Mouse (Mus musculus): Measurements from ENCODE around the gene Fut7. TPM values are rescaled to one million over a fixed set of nuclear protein-coding genes. Genes with fewer than 3 reads are reported as not detected.

Gene Fut7
- total RNA-seq, 2 experiments from 2014 or later = 12.5 to 24.2 TPM

DNA sequence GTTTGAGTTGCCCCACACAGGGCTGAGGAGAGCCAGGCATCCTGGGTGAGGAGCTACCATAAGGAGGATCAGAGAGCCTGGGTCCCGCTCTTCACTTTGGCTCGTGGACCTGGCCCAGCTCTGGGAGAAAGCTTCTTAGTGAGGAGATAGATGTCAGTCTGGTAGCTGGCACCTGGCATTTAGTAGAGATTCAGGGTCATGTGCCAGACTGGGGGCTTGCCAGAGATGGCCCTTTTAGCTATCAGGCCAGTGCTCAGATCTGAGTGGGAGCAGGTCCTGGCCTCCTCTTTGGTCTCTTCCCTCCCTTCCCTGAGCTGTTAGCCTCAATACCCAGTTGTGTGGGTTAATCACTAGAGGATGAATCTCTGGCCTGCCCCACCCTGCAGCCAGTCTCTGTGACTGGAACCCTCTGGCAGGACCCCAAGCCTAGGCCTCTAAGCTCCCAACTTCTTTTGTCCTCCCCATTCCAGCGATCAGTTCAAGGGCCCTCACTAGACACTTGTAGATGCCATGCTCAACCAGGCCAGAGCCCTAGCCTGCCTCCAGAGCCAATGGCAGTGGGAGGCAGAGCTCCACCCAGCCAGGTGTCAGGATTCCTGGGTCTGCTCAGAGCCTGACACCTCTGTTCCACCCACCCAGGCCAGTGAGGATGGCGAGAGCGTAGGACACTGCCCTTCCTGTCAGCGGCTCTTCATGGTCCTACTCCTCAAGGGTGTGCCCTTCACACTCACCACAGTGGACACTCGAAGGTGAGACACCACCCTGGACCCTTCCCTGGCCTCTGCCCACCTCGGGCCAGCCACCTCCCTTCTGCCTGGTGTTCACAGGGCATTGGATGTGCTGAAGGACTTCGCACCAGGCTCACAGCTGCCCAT lies 34.2 kb downstream of the Fut7 start:
- no peak for ATAC-seq (replicated peaks; ENCODE audit: poor library complexity)

GRCm38 (mm10) chr2:25458911-25459310 lies 35.8 kb downstream of the Fut7 start:
- peak; percentile 32; the same call in 1 of the 2 replicates for ATAC-seq (replicated peaks; ENCODE audit: poor library complexity)

- no peak for ATAC-seq (replicated peaks; ENCODE audit: poor library complexity)
Measured at GRCm38 (mm10) chr2:25460135-25460534, 37.1 kb downstream of the Fut7 start.

GRCm38 (mm10) chr2:25460551-25461309 lies 37.7 kb downstream of the Fut7 start, which contains the start of gene Paxx:
Paxx (minus strand) TSS chr2:25461094.
- peak; percentile 83 for ATAC-seq (replicated peaks; ENCODE audit: poor library complexity)

GRCm38 (mm10) chr2:25461407-25461806 lies 38.3 kb downstream of the Fut7 start:
- no peak for ATAC-seq (replicated peaks; ENCODE audit: poor library complexity)

- no peak for ATAC-seq (replicated peaks; ENCODE audit: poor library complexity)
Measured at GRCm38 (mm10) chr2:25463630-25464029, 40.6 kb downstream of the Fut7 start.

- ATAC-seq (replicated peaks; ENCODE audit: poor library complexity) = no peak
Measured at GRCm38 (mm10) chr2:25465256-25465655, 42.2 kb downstream of the Fut7 start.

DNA sequence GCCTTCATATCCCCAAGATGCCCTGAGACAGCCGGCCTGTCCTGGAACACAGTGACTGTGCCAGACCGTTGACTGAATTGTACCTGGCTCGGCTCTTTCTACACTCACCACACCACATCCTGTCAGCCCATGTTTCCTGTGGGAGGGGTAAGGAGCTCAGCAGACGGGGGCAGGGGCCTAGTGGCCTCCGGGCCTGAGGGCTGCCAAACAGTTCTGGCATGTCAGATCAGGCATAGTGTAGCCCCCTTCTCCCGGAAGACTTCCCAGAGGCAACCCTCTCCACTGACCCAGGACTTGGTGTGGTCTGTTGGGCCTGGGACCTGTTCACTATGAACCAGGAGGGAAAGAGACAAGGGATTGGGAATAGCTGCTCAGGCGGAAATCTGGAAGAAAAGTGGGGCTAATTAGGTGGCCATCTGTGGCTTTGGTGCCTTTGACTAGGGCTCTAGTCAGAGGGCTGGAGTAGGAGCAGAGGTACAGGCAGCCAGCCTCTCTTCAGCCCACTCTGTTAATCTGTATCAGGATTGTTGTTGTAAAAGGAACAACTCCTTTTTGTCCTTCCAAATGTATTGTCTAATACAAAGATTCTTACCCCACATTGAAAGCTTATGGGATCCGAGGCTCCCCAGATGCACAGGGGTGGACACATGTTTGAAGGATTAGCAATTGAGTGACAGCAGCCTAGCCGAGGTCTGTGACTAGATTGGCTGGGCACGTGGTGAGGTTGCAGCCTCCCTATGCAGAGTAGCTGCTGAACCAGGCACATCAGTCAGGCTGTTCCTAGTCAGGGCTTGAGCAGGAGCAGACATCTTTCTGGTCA lies 43.0 kb downstream of the Fut7 start:
- ATAC-seq (replicated peaks; ENCODE audit: poor library complexity) = peak; percentile 72

DNA sequence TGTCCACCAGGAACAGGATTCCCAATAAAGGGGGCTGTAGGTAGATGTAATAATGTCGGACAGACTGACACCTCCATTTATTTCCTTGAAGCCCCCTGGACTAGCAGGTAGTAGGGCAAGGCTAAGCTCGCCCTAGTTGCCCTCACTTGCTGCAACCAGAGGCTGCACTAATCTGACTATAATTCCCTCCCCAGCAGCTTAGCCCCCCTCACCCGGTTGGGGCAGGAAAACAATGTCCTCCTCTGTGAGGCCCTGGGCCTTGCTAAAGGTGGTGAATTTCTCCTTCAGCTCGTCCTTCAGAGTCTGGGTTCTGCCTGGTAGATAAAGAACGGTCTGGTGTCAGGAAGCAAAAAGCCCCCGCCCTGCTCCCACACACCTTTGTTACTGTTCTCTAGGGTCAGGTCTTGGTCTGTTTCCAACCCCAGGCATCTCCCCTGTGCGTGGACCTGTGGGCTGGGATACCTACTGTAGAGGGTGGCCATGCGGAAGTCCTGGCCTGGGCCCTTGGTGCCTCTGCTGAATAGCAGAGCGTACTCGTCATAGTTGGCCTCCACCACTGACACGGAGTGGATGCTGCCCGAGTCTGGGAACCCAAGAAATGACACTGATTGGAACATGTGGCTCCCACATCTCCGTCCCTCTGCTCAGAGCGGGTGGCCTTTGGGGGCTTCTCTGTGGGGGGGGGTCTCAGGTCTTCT lies 44.7 kb downstream of the Fut7 start:
- no peak for ATAC-seq (replicated peaks; ENCODE audit: poor library complexity)

DNA sequence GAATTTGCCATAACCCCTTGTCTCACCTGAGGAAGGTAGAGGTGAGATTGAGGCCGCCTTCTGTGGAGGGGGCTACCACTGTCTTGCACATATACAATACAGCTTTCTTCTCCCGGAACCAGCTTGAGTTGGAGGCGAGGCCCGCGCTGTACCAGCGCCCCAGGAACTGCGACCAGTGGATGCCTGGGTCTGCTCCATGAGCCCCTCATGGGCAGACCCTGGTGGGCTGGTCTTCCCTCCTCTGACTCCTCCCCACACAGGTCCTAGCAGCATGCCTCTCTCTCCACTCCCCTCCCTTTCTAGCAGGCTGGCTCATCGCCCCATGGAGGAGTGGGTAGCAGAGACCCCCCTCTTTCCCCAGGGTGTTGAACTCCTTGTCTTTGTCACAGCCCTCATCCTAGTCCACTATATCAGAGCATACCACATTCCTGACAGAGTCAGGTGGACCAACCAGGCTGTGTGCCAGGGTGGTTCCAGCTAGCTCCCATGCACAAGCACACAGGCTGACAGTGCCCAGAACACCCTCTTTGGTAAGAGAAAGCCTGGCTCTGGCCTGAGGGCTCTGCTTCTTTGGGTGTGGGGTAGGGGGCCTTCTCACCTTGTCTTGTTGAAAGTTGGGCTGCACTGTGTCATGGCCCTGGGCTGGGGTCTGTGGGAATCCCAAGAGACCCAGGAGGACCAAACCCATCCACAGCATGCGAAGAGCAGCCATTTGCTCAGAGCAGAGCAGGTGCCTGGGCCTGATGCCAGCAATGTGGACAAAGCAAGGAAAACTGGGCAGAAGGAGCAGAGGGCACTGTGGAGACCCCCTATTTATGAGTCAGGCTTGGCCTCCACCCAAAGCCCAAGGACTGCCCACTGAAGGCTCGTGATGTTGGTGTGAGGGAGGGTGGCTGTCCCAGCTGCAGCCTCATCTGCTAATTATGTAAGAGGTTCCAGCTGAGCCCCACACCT lies 46.2 kb downstream of the Fut7 start:
- ATAC-seq (replicated peaks; ENCODE audit: poor library complexity) = no peak

- no peak for ATAC-seq (replicated peaks; ENCODE audit: poor library complexity)
Measured at GRCm38 (mm10) chr2:25469969-25470368, 46.9 kb downstream of the Fut7 start, which contains the start of gene Ptgds. Ptgds (minus strand) TSS chr2:25470046.

- ATAC-seq (replicated peaks; ENCODE audit: poor library complexity) = no peak
Measured at GRCm38 (mm10) chr2:25472550-25472949, 49.5 kb downstream of the Fut7 start.

Other genes with a start within 250 kb of the Fut7 start
Only the 30 nearest of the 42 such genes appear.
- gene Rnf224, start 186.5 kb upstream of the Fut7 start, total RNA-seq (2015) = not detected in 2 replicates
- gene Rnf224, start 186.5 kb upstream of the Fut7 start, total RNA-seq (2017) = 0.25 TPM in 1 of 2 replicates, not detected in the other
- gene Rnf208, start 181.0 kb upstream of the Fut7 start, total RNA-seq (2015) = 0.69 TPM in 1 of 2 replicates, not detected in the other
- 0.29 TPM in 1 of 2 replicates, not detected in the other for gene Rnf208, start 181.0 kb upstream of the Fut7 start, total RNA-seq (2017)
- gene Cysrt1, start 180.8 kb upstream of the Fut7 start, total RNA-seq (2015) = not detected in 2 replicates
- gene Cysrt1, start 180.8 kb upstream of the Fut7 start, total RNA-seq (2017) = not detected in 2 replicates
- gene AL732309.1, start 176.4 kb upstream of the Fut7 start, total RNA-seq (2015) = 3.9 and 5.0 TPM in 2 replicates
- 3.2 and 3.8 TPM in 2 replicates for gene AL732309.1, start 176.4 kb upstream of the Fut7 start, total RNA-seq (2017)
- gene Tmem203, start 167.8 kb upstream of the Fut7 start, total RNA-seq (2015) = 11.4 and 12.8 TPM in 2 replicates
- gene Tmem203, start 167.8 kb upstream of the Fut7 start, total RNA-seq (2017) = 9.6 and 9.8 TPM in 2 replicates
- gene Tprn, start 160.6 kb upstream of the Fut7 start, total RNA-seq (2015) = 7.9 and 13.3 TPM in 2 replicates
- gene Tprn, start 160.6 kb upstream of the Fut7 start, total RNA-seq (2017) = 7.6 and 9.2 TPM in 2 replicates
- gene Ssna1, start 150.8 kb upstream of the Fut7 start, total RNA-seq (2015) = 136 and 148 TPM in 2 replicates
- 71.3 and 92.7 TPM in 2 replicates for gene Ssna1, start 150.8 kb upstream of the Fut7 start, total RNA-seq (2017)
- 28.3 and 34.4 TPM in 2 replicates for gene Anapc2, start 150.8 kb upstream of the Fut7 start, total RNA-seq (2015)
- 36.5 and 42.4 TPM in 2 replicates for gene Anapc2, start 150.8 kb upstream of the Fut7 start, total RNA-seq (2017)
- not detected in 2 replicates for gene Tmem210, start 135.1 kb upstream of the Fut7 start, total RNA-seq (2015)
- not detected in 2 replicates for gene Tmem210, start 135.1 kb upstream of the Fut7 start, total RNA-seq (2017)
- not detected in 2 replicates for gene Lrrc26, start 133.4 kb upstream of the Fut7 start, total RNA-seq (2015)
- not detected in 2 replicates for gene Lrrc26, start 133.4 kb upstream of the Fut7 start, total RNA-seq (2017)
- not detected in 2 replicates for gene Grin1, start 104.1 kb upstream of the Fut7 start, total RNA-seq (2015)
- gene Grin1, start 104.1 kb upstream of the Fut7 start, total RNA-seq (2017) = not detected in 2 replicates
- gene Man1b1, start 90.9 kb upstream of the Fut7 start, total RNA-seq (2015) = 19.1 and 23.4 TPM in 2 replicates
- gene Man1b1, start 90.9 kb upstream of the Fut7 start, total RNA-seq (2017) = 42.5 and 52.1 TPM in 2 replicates
- gene Dpp7, start 66.9 kb upstream of the Fut7 start, total RNA-seq (2015) = 15.8 and 16.3 TPM in 2 replicates
- 19.1 and 32.9 TPM in 2 replicates for gene Dpp7, start 66.9 kb upstream of the Fut7 start, total RNA-seq (2017)
- 42.2 and 60.4 TPM in 2 replicates for gene Uap1l1, start 57.6 kb upstream of the Fut7 start, total RNA-seq (2015)
- gene Uap1l1, start 57.6 kb upstream of the Fut7 start, total RNA-seq (2017) = 13.6 and 14.5 TPM in 2 replicates
- 6.0 and 10.8 TPM in 2 replicates for gene Sapcd2, start 50.9 kb upstream of the Fut7 start, total RNA-seq (2015)
- 5.8 and 6.7 TPM in 2 replicates for gene Sapcd2, start 50.9 kb upstream of the Fut7 start, total RNA-seq (2017)
- not detected in 2 replicates for gene Entpd2, start 27.4 kb upstream of the Fut7 start, total RNA-seq (2015)
- gene Entpd2, start 27.4 kb upstream of the Fut7 start, total RNA-seq (2017) = not detected in 2 replicates
- 1.5 TPM in 1 of 2 replicates, not detected in the other for gene Npdc1, start 23.9 kb upstream of the Fut7 start, total RNA-seq (2015)
- gene Npdc1, start 23.9 kb upstream of the Fut7 start, total RNA-seq (2017) = 0.27 TPM in 1 of 2 replicates, not detected in the other
- 66.7 and 70.5 TPM in 2 replicates for gene Abca2, start 5.4 kb downstream of the Fut7 start, total RNA-seq (2015)
- gene Abca2, start 5.4 kb downstream of the Fut7 start, total RNA-seq (2017) = 26.9 and 29.5 TPM in 2 replicates
- gene Clic3, start 33.6 kb downstream of the Fut7 start, total RNA-seq (2015) = not detected in 2 replicates
- gene Clic3, start 33.6 kb downstream of the Fut7 start, total RNA-seq (2017) = 0.27 TPM in 1 of 2 replicates, not detected in the other
- gene Paxx, start 37.8 kb downstream of the Fut7 start, total RNA-seq (2015) = 32.8 and 40.9 TPM in 2 replicates
- 15.3 and 21.3 TPM in 2 replicates for gene Paxx, start 37.8 kb downstream of the Fut7 start, total RNA-seq (2017)
- gene Ptgds, start 46.8 kb downstream of the Fut7 start, total RNA-seq (2015) = 0.42 TPM in 1 of 2 replicates, not detected in the other
- gene Ptgds, start 46.8 kb downstream of the Fut7 start, total RNA-seq (2017) = not detected in 2 replicates
- 0.27 TPM in 1 of 2 replicates, not detected in the other for gene Lcn12, start 70.6 kb downstream of the Fut7 start, total RNA-seq (2015)
- gene Lcn12, start 70.6 kb downstream of the Fut7 start, total RNA-seq (2017) = not detected in 2 replicates
- gene Fbxw5, start 77.5 kb downstream of the Fut7 start, total RNA-seq (2015) = 27.1 and 27.6 TPM in 2 replicates
- gene Fbxw5, start 77.5 kb downstream of the Fut7 start, total RNA-seq (2017) = 25.1 and 27.4 TPM in 2 replicates
- 2.6 and 5.6 TPM in 2 replicates for gene C8g, start 78.5 kb downstream of the Fut7 start, total RNA-seq (2015)
- 0.81 and 3.8 TPM in 2 replicates for gene C8g, start 78.5 kb downstream of the Fut7 start, total RNA-seq (2017)
- 9.7 and 10.8 TPM in 2 replicates for gene Traf2, start 123.7 kb downstream of the Fut7 start, total RNA-seq (2015)
- gene Traf2, start 123.7 kb downstream of the Fut7 start, total RNA-seq (2017) = 13.7 and 14.2 TPM in 2 replicates
- gene Edf1, start 134.6 kb downstream of the Fut7 start, total RNA-seq (2015) = 141 and 144 TPM in 2 replicates
- 95.5 and 128 TPM in 2 replicates for gene Edf1, start 134.6 kb downstream of the Fut7 start, total RNA-seq (2017)
- 0.42 and 0.86 TPM in 2 replicates for gene Mamdc4, start 151.6 kb downstream of the Fut7 start, total RNA-seq (2015)
- gene Mamdc4, start 151.6 kb downstream of the Fut7 start, total RNA-seq (2017) = 0.12 and 9.3 TPM in 2 replicates
- 48.1 and 56.5 TPM in 2 replicates for gene Phpt1, start 152.0 kb downstream of the Fut7 start, total RNA-seq (2015)
- 29.6 and 35.4 TPM in 2 replicates for gene Phpt1, start 152.0 kb downstream of the Fut7 start, total RNA-seq (2017)
- not detected in 2 replicates for gene Ajm1, start 158.5 kb downstream of the Fut7 start, total RNA-seq (2015)
- 0.10 TPM in 1 of 2 replicates, not detected in the other for gene Ajm1, start 158.5 kb downstream of the Fut7 start, total RNA-seq (2017)
- 37.4 and 49.5 TPM in 2 replicates for gene Rabl6, start 185.3 kb downstream of the Fut7 start, total RNA-seq (2015)
- 54.9 and 86.7 TPM in 2 replicates for gene Rabl6, start 185.3 kb downstream of the Fut7 start, total RNA-seq (2017)

Measured in megakaryocyte progenitor cell, adult 5-6 weeks (primary cell).